Mouse (Mus musculus) liver, embryonic 16.5 days (tissue): ENCODE measurements around the gene P2ry2. TPM values are rescaled to one million over a fixed set of nuclear protein-coding genes. Genes with fewer than 3 reads are reported as not detected.
A peak's percentile ranks its signal among the peaks of the same experiment; 100 is the strongest.

Source experiments
- ATAC-seq: fragments of 200-750 bp; cut with Nextera tagmentation; 2 replicates; pipeline ENCODE4 v1.8.0; 2017; ENCODE audit warnings: low read depth, mild to moderate bottlenecking, moderate number of reproducible peaks, moderate library complexity
- H3K27ac ChIP-seq: fragments of 300-500 bp; sonication (generic); 2 replicates; pipeline ENCODE4 v1.5.1; 2014; ENCODE audit warnings: mild to moderate bottlenecking, low read length
- H3K27me3 ChIP-seq: fragments of 300-500 bp; sonication (generic); 2 replicates; pipeline ENCODE4 v1.6.1; 2014; ENCODE audit warnings: low read depth, low read length, mixed read lengths; ENCODE audit not compliant: control insufficient read depth, insufficient read depth
- H3K36me3 ChIP-seq: fragments of 300-500 bp; sonication (generic); 2 replicates; pipeline ENCODE4 v1.6.1; 2014; ENCODE audit warnings: mild to moderate bottlenecking; ENCODE audit not compliant: control insufficient read depth, insufficient read depth
- H3K4me1 ChIP-seq: fragments of 300-500 bp; sonication (generic); 2 replicates; pipeline ENCODE4 v1.6.1; 2014; ENCODE audit warnings: low read depth, low read length, mixed read lengths; ENCODE audit not compliant: control insufficient read depth
- H3K4me2 ChIP-seq: fragments of 300-500 bp; sonication (generic); 2 replicates; pipeline ENCODE4 v1.6.1; 2014; ENCODE audit warnings: low read depth, low read length, mixed read lengths
- H3K4me3 ChIP-seq: fragments of 300-500 bp; sonication (generic); 2 replicates; pipeline ENCODE4 v1.5.1; 2014; ENCODE audit warnings: low read depth, mild to moderate bottlenecking, low read length
- H3K9ac ChIP-seq: fragments of 300-500 bp; sonication (generic); 2 replicates; pipeline ENCODE4 v1.6.1; 2014; ENCODE audit warnings: low read depth, low read length
- H3K9me3 ChIP-seq: fragments of 300-500 bp; sonication (generic); replicated peaks from 2 replicates; pipeline ENCODE4 v1.6.1; 2016; ENCODE audit warnings: low read length; ENCODE audit not compliant: control insufficient read depth
- WGBS: fragments of 180-500 bp; shearing (Covaris S2); extraction: QIAGEN DNeasy Blood & Tissue Kit; methylation state at CpG from one replicate; pipeline ENCODE4 v1.1.7; 2014; ENCODE audit not compliant: insufficient replicate concordance; 5-methylcytosine and 5-hydroxymethylcytosine counted together
- polyA plus RNA-seq: library from polyadenylated mRNA; unstranded; fragments of >200 nt; fragmentation: Nextera tagmentation; extraction: Ambion mirVana; gene quantifications from 2 replicates; pipeline ENCODE4 v1.2.1, GENCODE M21; 2015

The P2ry2 gene
- polyA plus RNA-seq, 1 experiment from 2014 or later, result 3.2 TPM

DNA sequence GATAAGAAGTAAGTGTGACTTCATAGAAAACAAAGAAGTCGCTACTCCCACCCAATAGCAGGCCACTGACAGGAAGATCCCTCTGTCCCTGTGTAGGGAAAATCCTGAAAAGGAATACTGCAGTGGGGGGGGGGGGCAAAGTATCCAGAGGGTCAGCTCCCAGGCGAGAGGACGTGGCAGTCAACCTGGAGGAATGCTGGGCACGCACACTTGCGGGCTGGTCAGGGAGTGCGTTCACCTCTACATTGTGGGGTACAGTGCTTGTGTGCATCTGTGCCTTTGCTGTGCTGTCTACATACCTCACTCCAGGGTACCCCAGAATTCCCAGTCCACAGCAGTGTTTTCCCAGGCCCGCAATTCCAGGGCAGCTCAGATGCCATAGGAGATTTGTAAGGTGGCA is 46.7 kb downstream of the P2ry2 start:
- 67% methylated on average over 7 of the region's 7 CpGs for WGBS
- H3K4me3 ChIP-seq, result no peak overlapping the region
- no peaks in the 10 kb centered on the region for H3K27me3 ChIP-seq
- H3K27ac ChIP-seq, result no peak overlapping the region
- H3K9me3 ChIP-seq, result no peaks in the 10 kb centered on the region
- no peak for ATAC-seq
- H3K36me3 ChIP-seq, result no peaks in the 10 kb centered on the region
- H3K4me1 ChIP-seq, result no peaks in the 10 kb centered on the region
- no peak overlapping the region for H3K4me2 ChIP-seq
- no peak overlapping the region for H3K9ac ChIP-seq

DNA sequence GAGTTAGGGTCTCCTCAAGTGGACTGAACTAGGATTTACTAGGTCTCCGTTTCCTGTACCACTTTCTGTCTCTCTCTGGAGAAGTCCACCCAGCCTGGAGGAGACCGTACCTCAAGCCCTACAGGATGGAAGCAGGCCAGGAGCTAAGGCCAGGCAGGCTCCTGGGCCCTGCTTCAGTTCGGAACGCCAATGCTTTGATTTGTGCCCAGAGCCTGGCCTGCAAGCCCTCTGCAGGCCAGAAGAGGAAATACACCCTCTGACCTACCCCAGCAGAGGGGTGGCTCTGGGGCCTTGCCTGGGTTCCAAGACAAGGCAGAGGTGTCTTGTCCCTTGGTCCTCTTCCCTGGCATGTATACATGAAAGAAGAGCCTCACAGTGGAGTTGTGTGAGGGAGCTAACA is 47.6 kb downstream of the P2ry2 start:
- Histone ChIP-seq H3K9ac (no peak overlapping the region), H3K4me2 (no peak overlapping the region), H3K9me3 (no peaks in the 10 kb centered on the region), H3K27me3 (no peaks in the 10 kb centered on the region), H3K4me1 (no peaks in the 10 kb centered on the region), H3K36me3 (no peaks in the 10 kb centered on the region), H3K4me3 (no peak overlapping the region), H3K27ac (no peak overlapping the region)
- ATAC-seq, result 0 out of 2 replicates have a peak, but pooled peaks have one; percentile 13
- WGBS, result 25% methylated on average over 4 of the region's 4 CpGs

DNA sequence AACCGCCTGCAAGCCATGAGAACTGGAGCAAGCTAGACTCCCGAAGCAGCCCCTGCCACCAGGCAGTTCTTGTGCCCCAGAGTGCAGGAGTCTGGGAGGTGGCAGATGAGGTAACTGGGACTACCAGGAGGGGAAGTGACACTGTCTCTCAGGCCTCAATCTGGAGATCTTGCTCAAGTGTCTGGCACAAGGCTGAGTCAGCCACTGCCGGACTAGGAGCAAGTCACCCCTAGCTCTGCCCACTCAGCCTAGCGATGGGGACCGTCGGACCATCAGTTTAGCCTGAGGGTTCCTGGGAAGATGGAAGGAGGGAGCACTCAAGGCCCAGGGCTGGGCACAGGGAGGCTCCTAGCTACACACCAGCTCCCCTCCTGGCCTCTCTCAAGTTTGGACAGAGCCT is 48.4 kb downstream of the P2ry2 start:
- 0 out of 2 replicates have a peak, but pooled peaks have one; percentile 37 for ATAC-seq
- Histone ChIP-seq H3K4me2 (no peak overlapping the region), H3K9ac (no peak overlapping the region)

DNA sequence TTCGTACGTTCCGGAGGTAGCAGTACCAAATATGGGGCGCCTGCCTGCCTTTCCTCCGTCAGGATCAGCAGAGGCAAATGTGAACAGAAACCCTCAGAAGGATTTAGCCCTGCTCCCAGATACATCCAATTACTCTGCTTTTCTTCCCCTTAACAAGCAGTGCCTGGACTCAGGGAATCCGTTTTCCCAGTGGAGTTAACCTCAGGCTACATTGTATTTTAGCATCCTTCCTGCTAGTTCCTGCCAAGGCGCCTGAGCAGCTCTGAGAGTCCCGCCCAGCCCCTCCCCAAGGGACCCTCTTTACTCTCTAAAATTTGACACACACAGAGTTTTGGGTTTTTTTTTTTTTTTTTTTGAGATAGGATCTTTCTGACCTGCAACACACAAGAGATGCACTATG is 49.3 kb downstream of the P2ry2 start:
- Histone ChIP-seq H3K27me3 (no peaks in the 10 kb centered on the region), H3K4me1 (no peaks in the 10 kb centered on the region), H3K4me3 (no peak overlapping the region), H3K9ac (no peak overlapping the region), H3K9me3 (no peaks in the 10 kb centered on the region), H3K36me3 (no peaks in the 10 kb centered on the region), H3K4me2 (no peak overlapping the region), H3K27ac (no peak overlapping the region)
- no peak for ATAC-seq
- WGBS, result 74% methylated on average over 8 of the region's 8 CpGs

More for the DNA sequence above, 48.4 kb downstream of the P2ry2 start:
- 40% methylated on average over 6 of the region's 6 CpGs for WGBS
- Histone ChIP-seq H3K36me3 (no peaks in the 10 kb centered on the region), H3K27me3 (no peaks in the 10 kb centered on the region), H3K4me3 (peak overlapping the region; percentile 4; the same call in 1 of the 2 replicates), H3K4me1 (no peaks in the 10 kb centered on the region), H3K9me3 (no peaks in the 10 kb centered on the region), H3K27ac (peak overlapping the region; percentile 26; the same call in 1 of the 2 replicates)

DNA sequence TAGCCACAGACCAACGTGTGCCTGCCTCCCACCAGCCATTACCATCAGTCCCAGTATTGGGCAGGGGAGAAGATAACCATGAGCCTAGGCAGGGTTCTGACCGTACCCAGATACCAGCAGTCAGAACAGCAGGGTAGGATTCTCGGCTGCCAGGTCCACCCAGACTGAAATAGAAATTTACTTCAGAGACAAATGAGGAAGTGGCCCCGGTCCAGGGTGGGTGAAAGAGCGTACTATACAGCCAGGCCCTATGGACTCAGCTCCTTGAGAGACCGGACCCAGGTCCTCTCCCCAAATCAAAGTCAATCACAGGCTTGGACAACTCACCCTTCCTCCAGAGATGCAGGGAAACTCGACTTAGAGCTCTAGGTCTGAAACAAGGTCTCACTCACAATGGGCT is 51.5 kb downstream of the P2ry2 start:
- no peak overlapping the region for H3K4me3 ChIP-seq
- 0 out of 2 replicates have a peak overlapping the region, but pooled peaks have one; percentile 6 for H3K4me2 ChIP-seq
- ATAC-seq, result no peak; the same call in 1 of the 2 replicates
- no peaks in the 10 kb centered on the region for H3K27me3 ChIP-seq
- no peaks in the 10 kb centered on the region for H3K9me3 ChIP-seq
- WGBS, result 27% methylated on average over 7 of the region's 7 CpGs
- no peaks in the 10 kb centered on the region for H3K4me1 ChIP-seq
- no peaks in the 10 kb centered on the region for H3K36me3 ChIP-seq
- H3K27ac ChIP-seq, result no peak overlapping the region
- H3K9ac ChIP-seq, result no peak overlapping the region

DNA sequence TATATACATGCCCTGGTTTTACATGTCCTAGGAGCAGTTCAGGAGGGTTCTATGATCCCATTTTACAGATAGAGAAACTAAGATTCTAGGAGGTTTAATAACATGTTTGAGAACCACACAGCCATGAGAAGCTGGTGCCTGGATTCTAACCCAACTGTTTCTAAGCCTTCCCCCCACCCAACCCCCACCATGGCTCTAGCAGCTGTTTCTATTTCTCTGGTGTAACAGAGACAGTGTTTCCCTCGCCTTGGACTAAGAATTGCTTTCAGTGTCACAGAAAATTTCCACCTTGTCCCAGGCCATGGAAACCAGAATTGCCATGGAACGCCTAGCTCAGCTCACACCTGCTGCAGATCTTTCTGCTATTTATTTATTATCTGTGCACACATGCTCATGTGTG is 52.2 kb downstream of the P2ry2 start:
- Histone ChIP-seq H3K4me3 (no peak overlapping the region), H3K4me2 (no peak overlapping the region), H3K36me3 (no peaks in the 10 kb centered on the region), H3K27ac (no peak overlapping the region), H3K27me3 (no peaks in the 10 kb centered on the region), H3K9ac (no peak overlapping the region), H3K9me3 (no peaks in the 10 kb centered on the region), H3K4me1 (no peaks in the 10 kb centered on the region)
- ATAC-seq, result no peak
- WGBS, result 51% methylated on average over 2 of the region's 2 CpGs

DNA sequence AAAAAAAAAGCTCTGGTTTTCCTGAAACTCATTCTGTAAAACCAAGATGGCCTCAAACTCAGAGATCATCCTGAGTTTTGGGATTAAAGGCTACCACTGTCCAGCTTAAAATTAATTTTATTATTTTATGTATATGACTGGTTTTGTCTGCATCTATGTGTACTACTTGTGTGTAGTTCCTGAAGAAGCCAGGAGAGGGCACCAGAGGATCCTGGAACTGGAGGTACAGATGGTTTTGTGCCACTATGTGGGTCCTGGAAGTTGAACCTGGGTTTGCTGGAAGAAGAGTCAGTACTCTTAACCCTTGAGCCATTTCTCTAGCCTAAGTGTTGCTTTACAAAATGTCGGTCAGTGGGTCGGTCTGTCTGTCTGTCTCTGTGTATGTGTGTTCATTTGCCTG is 54.2 kb downstream of the P2ry2 start:
- no peak overlapping the region for H3K27ac ChIP-seq
- no peak overlapping the region for H3K4me3 ChIP-seq
- no peaks in the 10 kb centered on the region for H3K36me3 ChIP-seq
- 79% methylated on average over 2 of the region's 2 CpGs for WGBS
- no peak overlapping the region for H3K9ac ChIP-seq
- no peaks in the 10 kb centered on the region for H3K9me3 ChIP-seq
- no peak for ATAC-seq
- no peak overlapping the region for H3K4me2 ChIP-seq
- H3K27me3 ChIP-seq, result no peaks in the 10 kb centered on the region
- no peaks in the 10 kb centered on the region for H3K4me1 ChIP-seq

DNA sequence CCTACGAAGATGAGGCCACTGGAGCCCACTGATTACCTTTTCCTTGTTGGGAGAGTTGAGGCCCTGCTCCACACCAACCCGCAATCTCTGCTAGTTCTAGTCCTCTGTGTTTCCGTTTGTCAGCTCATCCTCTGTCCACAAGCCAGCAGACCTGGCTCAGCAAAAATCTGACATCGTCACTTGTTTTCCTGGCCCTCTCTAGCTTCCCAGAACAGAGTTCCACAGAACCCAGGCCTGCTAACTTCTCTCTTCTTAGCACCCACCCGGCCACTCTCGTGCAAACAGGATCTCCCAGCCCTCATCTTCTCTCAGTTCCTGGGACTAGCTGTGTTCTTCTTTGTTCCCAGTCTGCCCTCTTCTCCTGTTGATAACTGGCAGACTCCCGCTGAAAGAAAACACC is 60.0 kb downstream of the P2ry2 start:
- Histone ChIP-seq H3K36me3 (no peaks in the 10 kb centered on the region), H3K4me1 (peaks cover 20% of the 10 kb centered on the region), H3K27ac (no peak overlapping the region), H3K4me3 (no peak overlapping the region), H3K9ac (no peak overlapping the region), H3K9me3 (no peaks in the 10 kb centered on the region), H3K4me2 (no peak overlapping the region), H3K27me3 (no peaks in the 10 kb centered on the region)
- no peak for ATAC-seq
- WGBS, result 57% methylated on average over 7 of the region's 7 CpGs

DNA sequence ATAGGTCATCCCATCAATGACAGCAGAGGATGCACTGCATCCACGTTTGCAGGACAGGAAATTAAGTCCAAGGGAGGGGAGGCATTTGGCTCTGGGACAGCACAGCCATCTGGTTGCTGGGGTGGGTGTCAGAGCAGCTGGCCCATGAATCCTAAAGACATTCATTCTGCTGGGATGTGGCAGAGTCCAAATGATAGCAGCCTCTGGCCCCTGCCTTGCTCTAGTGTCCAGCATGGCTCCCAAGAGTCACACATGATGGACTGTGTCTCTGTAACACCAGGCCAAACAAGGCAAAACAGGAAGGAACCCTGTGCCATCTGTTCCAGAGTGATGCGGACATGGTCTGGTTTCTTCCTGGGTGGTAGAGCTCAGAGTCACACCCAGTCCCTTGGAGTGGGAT is 60.8 kb downstream of the P2ry2 start:
- WGBS, result 28% methylated on average over 2 of the region's 2 CpGs
- Histone ChIP-seq H3K4me3 (no peak overlapping the region), H3K4me2 (no peak overlapping the region), H3K27ac (0 out of 2 replicates have a peak overlapping the region, but pooled peaks have one; percentile 7), H3K9ac (no peak overlapping the region), H3K4me1 (peaks cover 20% of the 10 kb centered on the region), H3K36me3 (no peaks in the 10 kb centered on the region), H3K27me3 (no peaks in the 10 kb centered on the region), H3K9me3 (no peaks in the 10 kb centered on the region)
- ATAC-seq, result no peak
